Mouse (Mus musculus): Measurements from ENCODE around the gene Tfb1m. TPM values are rescaled to one million over a fixed set of nuclear protein-coding genes. Genes with fewer than 3 reads are reported as not detected.

The Tfb1m gene
- total RNA-seq, 2 experiments from 2014 or later: 8.0 to 11.6 TPM

- no peak for TF ChIP-seq CTCF (IDR thresholded peaks at IDR 0.05)
- intact Hi-C loops (cut with DNase I): no loop called here
- Histone ChIP-seq H3K4me3 (no peak overlapping the region), H3K27ac (no peak overlapping the region)
- no peak for DNase-seq
Measured at GRCm38 (mm10) chr17:3483091-3483490, 74.5 kb downstream of the Tfb1m start.

GRCm38 (mm10) chr17:3481576-3482575 is 75.7 kb downstream of the Tfb1m start:
- no peak for DNase-seq
- intact Hi-C loops (cut with DNase I): no loop called here
- no peak overlapping the region for H3K27ac ChIP-seq
- no peak overlapping the region for H3K4me3 ChIP-seq
- TF ChIP-seq CTCF (IDR thresholded peaks at IDR 0.05): no peak

GRCm38 (mm10) chr17:3476546-3476945 is 81.0 kb downstream of the Tfb1m start:
- DNase-seq: no peak
- intact Hi-C loops (cut with DNase I): no loop called here
- TF ChIP-seq CTCF (IDR thresholded peaks at IDR 0.05): no peak
- Histone ChIP-seq H3K4me3 (no peak overlapping the region), H3K27ac (no peak overlapping the region)

- intact Hi-C loops (cut with DNase I): no loop called here
- H3K4me3 ChIP-seq: no peak overlapping the region
- TF ChIP-seq CTCF (IDR thresholded peaks at IDR 0.05): no peak
Measured at GRCm38 (mm10) chr17:3472018-3472417, 85.6 kb downstream of the Tfb1m start.

More at GRCm38 (mm10) chr17:3472018-3472417, 85.6 kb downstream of the Tfb1m start:
- H3K27ac ChIP-seq: no peak overlapping the region
- no peak for DNase-seq

Other genes starting within 250 kb of the Tfb1m start
- 1 to 10 TPM; 3.7 to 4.5 TPM for gene Tiam2, start 231.2 kb downstream of the Tfb1m start, total RNA-seq (2021)
- gene Cldn20, start 25.2 kb downstream of the Tfb1m start, total RNA-seq (2021): not detected
- gene Nox3, start 138.5 kb upstream of the Tfb1m start, total RNA-seq (2021): not detected